Mouse (Mus musculus) 3T3-L1 (cell line): Measurements from ENCODE around the gene Dus2.
"Not testable (repeated sequence)": the region's sequence is repeated elsewhere in the genome, so short reads cannot be mapped to it uniquely, and the experiment has no call there.

Source experiments
- DNase-seq: peaks from one replicate; pipeline ENCODE4 v3.0.0-alpha.2; 2015; ENCODE audit warnings: low read depth, low spot score

Dus2 gene

DNA sequence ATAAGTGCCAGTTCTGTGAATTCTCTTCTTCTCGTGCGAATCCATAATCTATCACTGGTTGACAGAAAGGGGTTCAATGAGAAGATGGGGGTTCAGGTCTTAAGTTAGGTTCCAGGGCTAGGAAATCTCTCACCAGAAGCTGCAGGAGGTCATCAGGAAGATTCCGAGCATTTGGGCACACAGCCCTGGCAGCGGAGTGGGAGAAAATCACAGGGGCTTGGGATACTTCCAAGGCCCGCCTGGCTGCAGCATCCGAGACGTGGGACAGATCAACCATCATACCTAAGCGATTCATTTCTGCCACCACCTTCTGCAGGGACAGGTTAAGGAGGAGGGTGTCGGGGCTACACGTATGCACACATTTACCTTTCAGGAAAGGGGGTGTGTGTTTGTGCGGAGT, 2.6 kb upstream of the Dus2 start:
- DNase-seq: no peak

DNA sequence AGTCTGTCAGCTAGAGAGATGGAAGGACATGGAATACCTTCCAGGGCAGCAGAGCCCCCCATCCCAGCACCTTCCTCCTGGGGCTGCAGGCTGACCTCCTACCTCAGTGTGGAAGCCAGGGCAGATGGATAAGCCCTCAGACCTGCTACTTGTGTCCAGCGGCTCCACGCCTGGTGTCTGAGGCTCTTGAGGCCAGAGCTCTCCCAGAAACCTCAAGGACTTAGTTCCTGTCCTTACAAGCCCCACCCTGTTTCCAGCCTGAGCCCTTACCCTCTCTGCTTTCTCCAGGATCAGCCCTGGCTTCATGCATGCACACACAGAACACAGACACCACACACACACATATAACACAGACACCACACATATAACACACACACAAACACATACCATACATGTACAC, 409 bp downstream of the Dus2 start:
- DNase-seq: no peak

- DNase-seq: no peak
Measured at GRCm38 (mm10) chr8:105992499-105992898, 1.4 kb downstream of the Dus2 start.

DNA sequence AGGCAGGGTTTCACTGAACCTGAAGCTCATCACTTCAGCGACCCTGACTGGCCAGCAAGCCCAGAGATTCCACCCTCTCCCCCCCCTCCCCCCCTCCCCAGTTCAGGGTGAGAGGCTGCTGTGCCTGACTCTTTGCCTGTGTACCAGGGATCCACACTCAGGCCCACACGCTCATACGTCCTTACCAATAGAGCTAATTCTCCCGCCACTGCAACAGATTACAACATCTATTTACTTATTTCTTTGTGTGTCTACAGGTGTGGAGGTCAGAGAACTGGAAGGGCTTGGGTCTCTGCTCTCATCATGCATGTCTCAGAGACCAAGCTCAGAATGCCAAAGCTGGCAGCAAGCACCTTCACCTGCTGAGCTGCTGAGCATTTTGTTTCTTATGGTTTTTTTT, 2.1 kb downstream of the Dus2 start:
- DNase-seq: no peak

- no peak for DNase-seq
Measured at GRCm38 (mm10) chr8:105996359-105996758, 5.2 kb downstream of the Dus2 start.

- DNase-seq: no peak
Measured at GRCm38 (mm10) chr8:105998971-105999370, 7.8 kb downstream of the Dus2 start.

DNA sequence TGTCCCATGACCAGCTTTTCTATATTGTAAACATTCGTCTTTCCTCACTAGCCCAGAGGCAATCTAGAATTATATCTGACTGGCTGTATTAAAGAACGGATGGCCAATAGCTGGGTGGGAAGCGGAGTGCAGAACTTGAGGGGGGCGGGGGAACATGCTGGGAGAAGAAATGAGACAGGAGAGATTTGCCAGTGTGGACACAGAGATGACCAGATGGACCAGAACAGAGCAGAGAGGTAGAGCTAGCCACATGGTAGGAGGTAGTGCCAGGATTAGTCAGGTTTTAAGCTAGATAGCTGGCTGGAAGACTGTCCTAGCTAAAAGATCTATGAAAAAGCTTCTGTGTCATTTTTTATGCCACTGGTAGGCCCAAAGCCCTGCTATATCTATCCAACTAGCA, 10.8 kb downstream of the Dus2 start:
- DNase-seq: no peak

DNA sequence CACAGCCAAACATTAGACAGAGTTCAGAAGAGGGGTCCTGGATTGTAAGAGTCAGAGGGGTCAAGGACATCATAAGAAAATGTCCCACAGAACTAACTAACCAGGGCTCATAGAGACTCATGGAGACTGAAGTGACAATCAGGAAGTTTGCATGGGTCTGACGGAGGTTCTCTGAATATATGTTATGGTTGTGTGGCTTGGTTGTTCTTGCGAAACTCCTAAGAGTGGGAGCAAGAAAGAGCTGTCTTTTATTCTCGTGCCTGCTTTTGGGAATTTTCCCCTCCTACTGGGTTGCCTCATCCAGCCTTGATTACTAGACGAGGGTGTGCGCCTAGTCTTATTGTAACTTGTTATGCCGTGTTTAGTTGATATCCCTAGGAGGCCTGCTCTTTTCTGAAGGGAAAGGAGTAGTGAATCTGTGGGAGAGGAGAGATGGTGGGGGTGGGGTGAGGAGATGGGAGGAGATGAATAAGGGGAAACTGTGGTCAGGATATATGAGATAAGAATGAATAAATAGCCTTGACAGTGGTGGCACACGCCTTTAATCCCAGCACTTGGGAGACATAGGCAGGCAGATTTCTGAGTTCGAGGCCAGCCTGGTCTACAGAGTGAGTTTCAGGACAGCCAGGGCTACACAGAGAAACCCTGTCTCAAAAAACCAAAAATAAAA, 13.5 kb downstream of the Dus2 start:
- no peak for DNase-seq

DNA sequence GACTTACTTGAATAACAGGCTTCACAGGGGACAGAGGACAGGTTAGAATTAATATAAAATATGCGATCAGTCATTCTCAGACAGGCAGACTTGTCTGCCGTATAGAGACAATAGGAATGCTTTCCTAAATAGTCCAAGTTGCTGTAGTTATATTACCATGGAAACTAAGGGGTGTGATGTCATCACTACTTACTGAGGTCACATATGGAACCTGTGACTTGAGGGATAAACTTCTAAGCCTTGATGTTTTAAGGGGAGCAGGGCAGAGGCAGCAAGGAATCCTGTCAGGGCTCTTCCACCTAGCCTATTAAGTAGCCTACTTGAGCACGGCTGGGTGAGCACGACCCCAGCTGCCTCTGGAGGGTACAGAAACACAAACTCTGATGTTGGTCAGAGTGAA, 14.7 kb downstream of the Dus2 start, which contains the start of gene Dpep2nb:
TSS of gene Dpep2nb (minus strand) at position 101 of the 400 bp plus-strand sequence.
- DNase-seq: no peak

DNA sequence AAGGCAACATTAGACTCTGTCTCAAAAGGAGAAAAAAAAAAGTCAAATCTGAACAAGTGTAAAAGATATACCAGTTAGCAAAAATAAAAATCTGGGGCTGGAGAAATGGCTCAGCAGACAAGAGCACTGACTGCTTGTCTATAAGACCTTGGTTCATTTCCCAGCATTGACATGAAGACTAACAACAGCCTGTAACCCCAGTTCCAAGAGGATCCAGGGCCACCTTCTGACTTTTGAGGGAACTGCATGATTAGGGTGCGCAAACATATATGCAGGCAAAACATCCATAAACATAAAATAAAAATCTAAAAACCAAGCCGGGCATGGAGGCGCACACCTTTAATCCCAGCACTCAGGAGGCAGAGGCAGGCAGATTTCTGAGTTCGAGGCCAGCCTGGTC, 15.3 kb downstream of the Dus2 start:
- DNase-seq: no peak

DNA sequence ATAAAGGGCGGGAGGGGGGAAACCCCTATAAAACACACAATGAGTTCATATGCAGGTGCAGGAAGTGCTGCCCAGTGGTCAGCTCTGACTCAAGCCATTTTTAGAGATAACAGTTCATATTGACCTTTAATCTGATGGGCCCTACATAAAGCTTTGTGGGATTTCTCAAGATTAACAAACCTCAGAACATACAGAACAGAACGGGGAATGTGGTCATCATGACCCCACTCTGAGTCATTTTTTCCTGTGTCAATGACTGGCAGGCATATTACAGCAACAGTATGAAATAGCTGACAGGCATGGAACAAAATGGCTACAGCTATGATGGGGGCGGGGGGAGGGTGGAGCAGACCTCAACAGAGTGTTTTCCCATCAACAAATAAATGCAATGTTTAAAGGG, 16.0 kb downstream of the Dus2 start:
- DNase-seq: peak; percentile 89

GRCm38 (mm10) chr8:106007891-106008290, 16.8 kb downstream of the Dus2 start:
- DNase-seq: not testable (repeated sequence)

- DNase-seq: peak; percentile 93
Measured at GRCm38 (mm10) chr8:106010748-106011642, 19.9 kb downstream of the Dus2 start.

DNA sequence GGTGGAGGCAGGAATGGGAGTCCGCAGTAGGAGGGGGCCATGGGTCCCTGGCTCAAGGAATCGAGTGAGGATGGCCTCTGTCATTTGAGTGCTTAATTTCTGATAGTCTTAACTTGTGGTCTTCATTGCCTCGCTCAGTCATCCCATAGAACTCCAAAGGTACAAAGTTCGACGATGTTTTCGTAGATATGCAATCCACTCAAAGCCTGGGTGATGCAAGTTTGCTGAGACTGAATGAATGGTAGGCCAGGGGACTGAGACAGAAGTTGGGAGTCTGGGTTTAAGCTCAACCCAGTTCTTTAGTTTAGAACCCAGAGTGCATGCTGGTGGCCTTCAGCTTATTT, 20.5 kb downstream of the Dus2 start, which contains the start of gene Ddx28:
TSS of gene Ddx28 (minus strand) at position 240 of the 344 bp plus-strand sequence.
- DNase-seq: no peak

DNA sequence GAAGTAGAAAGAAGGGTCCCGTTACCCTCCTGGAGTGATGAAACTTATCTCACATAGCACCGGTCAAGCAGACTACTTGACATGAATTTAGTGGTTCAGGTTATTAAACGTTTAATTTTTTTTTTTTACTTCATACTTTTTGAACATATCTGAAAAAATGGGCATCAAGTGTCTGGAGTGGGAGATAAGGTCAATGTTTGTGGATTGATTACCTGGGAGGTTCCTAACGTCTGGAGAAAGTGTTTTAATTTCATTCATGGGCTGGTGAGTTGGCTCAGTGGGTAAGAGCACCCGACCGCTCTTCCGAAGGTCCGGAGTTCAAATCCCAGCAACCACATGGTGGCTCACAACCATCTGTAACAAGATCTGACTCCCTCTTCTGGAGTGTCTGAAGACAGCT, 21.1 kb downstream of the Dus2 start:
- DNase-seq: not testable (repeated sequence)

DNA sequence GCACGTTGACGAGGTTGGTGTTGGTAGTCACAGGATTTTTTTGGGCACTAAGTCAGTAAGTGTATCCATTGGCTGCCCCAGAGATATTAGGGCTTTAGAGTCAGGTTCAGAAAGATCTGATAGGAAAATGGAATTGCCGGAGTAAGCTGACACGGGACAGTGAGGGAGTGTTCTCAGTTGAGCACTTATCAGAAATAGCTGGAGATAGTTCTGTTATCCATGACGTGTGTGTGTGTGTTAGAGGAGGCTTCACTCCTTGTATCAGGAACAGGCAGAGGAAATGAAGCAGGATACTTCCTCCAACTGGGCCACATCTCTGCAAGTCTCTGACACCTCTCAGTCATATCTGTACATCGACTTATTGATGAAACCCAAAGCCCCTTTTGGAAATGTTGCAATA, 25.1 kb downstream of the Dus2 start:
- DNase-seq: no peak

GRCm38 (mm10) chr8:106017130-106017529, 26.0 kb downstream of the Dus2 start:
- DNase-seq: no peak

DNA sequence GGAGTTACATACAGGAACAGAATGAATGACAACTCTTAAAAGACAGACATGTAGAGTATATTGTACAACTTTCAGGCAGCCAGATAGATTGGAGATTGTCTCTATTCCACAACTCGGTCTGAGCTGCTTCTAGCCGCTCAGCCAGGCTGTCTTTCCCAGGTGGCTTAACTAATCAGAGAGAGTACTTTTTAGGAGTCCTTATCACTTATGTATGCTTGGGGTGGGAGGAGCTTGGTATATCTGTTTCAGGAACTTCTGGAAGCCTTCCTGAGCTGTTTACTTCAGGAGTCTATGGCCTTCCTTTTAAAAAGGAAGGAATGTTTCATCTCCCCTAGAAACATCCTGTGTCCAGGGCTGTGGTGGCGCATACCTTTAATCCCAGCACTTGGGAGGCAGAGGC, 26.9 kb downstream of the Dus2 start:
- DNase-seq: no peak

DNA sequence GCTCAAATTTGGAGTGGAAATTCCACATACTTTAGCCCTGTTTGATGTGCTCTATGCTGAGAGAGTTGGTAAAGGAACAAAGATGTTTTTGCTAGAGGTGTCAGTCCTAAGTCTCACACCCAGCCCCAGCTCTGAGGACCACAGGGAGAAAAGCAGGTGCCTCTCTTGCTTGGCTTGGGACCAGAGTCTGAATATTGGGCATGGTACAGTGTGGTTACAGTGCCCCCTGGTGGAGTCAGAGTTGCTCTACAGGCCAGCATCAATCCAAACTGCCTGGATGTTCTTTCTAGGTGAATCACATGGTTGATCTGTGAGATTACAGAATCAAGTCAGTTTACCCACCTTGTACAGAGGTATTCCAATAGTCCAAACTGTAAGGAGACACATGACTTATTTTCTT, 31.3 kb downstream of the Dus2 start:
- peak; percentile 85 for DNase-seq

GRCm38 (mm10) chr8:106038721-106039120, 47.6 kb downstream of the Dus2 start:
- no peak for DNase-seq

DNA sequence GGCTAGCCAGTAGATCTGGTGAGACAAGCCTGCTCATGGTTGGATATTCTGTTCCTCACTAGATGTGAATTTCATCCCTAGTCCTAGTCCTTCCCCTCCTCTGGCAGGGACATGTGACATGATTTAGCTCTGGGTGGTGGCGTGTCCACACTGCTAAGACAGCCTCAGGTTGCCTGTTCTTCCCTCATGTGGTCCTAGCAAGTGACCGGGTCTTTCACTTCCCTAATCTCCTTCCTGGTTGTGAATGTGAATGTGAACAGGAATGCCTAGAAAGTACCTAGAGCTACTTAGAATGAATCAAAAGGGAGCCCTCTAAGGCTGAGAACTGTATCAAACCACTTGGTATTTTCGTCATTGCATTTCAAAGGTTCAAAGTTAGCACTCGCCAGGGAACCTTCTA, 48.5 kb downstream of the Dus2 start:
- no peak for DNase-seq

DNA sequence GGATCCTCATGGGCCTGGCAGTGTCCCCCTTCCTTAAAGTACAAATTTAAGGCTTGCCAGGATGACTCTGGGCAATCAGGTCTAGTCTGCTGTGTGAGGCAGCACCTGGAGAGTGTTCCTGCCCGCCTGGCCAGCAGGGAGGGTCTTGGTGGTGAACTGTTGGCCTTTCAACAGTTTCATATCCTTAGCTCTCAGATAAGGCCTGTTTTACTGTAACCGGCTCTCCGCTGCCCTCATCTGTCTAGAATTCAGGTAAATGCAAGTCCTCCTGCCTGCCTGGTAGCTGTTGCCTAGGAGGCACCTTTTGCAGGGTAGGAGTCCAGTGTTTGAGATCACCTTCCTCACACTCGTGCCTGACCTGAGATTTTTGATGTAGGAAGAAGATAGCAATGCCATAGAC, 49.1 kb downstream of the Dus2 start:
- no peak for DNase-seq

GRCm38 (mm10) chr8:106043055-106043454, 51.9 kb downstream of the Dus2 start:
- DNase-seq: no peak
